Mouse (Mus musculus): ENCODE measurements at regions not wholly inside any gene's neighbourhood (a gene's known extent, or its start where the extent isn't known, plus 50 kb on each side); places are given as distances from the start of the nearest gene placed in this dataset.

GRCm38 (mm10) chrX:21644851-21645250, 69.8 kb upstream of the Slc6a14 start:
- H3K27ac ChIP-seq (ENCODE audit: insufficient read depth, low read length): no peak overlapping the region
- TF ChIP-seq POLR2A (IDR thresholded peaks at IDR 0.05; ENCODE audit: low read depth, low read length) (no peak), CTCF (IDR thresholded peaks at IDR 0.05; ENCODE audit: borderline replicate concordance, insufficient read depth, low read length) (no peak)
- H3K4me3 ChIP-seq (ENCODE audit: insufficient read depth, low read length): no peak overlapping the region
- no peaks in the 10 kb centered on the region for H3K4me1 ChIP-seq (ENCODE audit: control insufficient read depth, insufficient read depth, low read length)

- Histone ChIP-seq H3K27ac (ENCODE audit: insufficient read depth, low read length) (peak overlapping the region; percentile 93), H3K4me1 (ENCODE audit: control insufficient read depth, insufficient read depth, low read length) (0 out of 2 replicates have a peak, but pooled peaks cover 3% of the 10 kb centered on the region), H3K4me3 (ENCODE audit: insufficient read depth, low read length) (no peak overlapping the region)
- no peak for TF ChIP-seq CTCF (IDR thresholded peaks at IDR 0.05; ENCODE audit: borderline replicate concordance, insufficient read depth, low read length)
- no peak for TF ChIP-seq POLR2A (IDR thresholded peaks at IDR 0.05; ENCODE audit: low read depth, low read length)
These were observed 63.0 kb upstream of the Slc6a14 start for GRCm38 (mm10) chrX:21651508-21652297.

All from embryonic fibroblast, embryonic 13.5 days (primary cell).